Mouse (Mus musculus): Measurements from ENCODE around the gene Flii.

- TF ChIP-seq POLR2A (IDR thresholded peaks at IDR 0.05; ENCODE audit: extremely low read depth, insufficient read depth, low read length) = no peak
- TF ChIP-seq CTCF (IDR thresholded peaks at IDR 0.05; ENCODE audit: extremely low read depth, insufficient read depth, low read length) = no peak
Measured at GRCm38 (mm10) chr11:60736491-60736890, 9.4 kb upstream of the Flii start.
